Mouse (Mus musculus) left cerebral cortex, adult 11 months (tissue): ENCODE results near the gene Saal1.
A peak's percentile ranks its signal among the peaks of the same experiment; 100 is the strongest.
"Not testable (repeated sequence)": the region's sequence is repeated elsewhere in the genome, so short reads cannot be mapped to it uniquely, and the experiment has no call there.

Experiments used
- DNase-seq: peaks from one replicate; pipeline ENCODE4 v3.0.0; 2022; ENCODE audit warnings: low spot score

Saal1 gene

GRCm38 (mm10) chr7:46686827-46687226 lies 23.7 kb downstream of the Saal1 start:
- DNase-seq, result no peak

DNA sequence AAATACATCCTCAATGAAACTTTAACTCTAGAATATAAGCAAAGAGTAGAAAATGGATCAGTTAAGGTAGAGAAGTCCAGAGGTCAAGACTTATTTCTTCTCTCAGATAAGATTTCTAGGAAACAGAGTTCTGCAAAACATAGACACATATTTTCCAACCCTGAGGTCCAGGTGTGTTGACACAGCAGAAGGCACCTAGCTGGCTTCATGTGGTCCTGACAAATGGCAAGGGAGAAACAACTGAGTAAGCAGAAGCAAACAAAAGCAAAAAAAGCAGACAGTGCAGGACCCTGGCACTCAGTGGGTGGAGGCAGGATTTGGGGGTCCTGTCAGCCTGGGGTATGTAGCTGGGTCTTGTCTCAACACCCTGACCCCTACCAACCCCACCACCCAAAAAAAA lies 29.7 kb downstream of the Saal1 start:
- DNase-seq, result no peak

DNA sequence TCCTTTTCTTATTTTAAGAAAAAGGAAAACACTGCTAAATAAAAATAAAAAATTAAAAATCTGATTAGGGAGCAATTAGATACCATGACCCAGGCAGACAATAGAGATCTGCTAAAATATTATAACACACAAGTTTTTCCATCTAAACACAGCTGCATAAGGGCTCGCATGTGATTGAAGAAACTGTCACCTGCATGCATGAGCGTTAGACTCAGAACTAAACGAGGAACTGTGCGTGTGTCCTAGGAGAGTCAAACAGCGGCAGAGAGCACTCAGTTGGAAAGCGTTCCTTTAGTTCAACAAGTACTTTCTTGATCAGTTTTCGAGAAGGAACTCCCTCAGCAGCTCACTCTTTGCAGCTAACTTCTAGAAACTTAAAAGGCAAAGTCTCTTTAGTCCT lies 31.4 kb downstream of the Saal1 start:
- DNase-seq, result not testable (repeated sequence)

GRCm38 (mm10) chr7:46678417-46678816 lies 32.1 kb downstream of the Saal1 start:
- no peak for DNase-seq

DNA sequence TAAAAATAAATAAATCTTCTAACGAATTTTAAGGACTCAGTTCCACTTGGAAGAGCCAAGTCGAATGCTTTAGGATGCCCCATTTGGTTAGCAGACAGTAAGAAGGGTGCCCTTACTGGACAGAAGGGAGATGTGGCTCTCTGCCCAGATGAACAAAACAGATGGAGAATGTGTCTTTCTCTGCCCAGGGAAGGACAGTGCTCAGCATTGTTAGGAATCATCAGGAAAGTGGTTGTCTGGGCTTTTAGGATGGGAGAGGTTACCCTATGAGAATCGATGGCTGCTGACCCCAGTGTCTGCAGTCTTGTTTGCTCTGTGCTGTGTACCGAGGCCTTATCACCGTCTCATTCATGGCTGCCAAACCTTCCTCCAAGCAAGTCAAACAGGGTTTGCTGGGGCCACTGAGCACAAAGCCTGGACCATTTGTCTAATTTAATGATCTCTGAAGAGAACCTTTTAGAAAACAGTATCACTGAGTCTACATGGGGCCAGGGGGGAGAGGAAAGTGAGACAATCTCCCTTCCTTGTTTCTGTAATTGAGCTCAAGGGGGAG lies 33.6 kb downstream of the Saal1 start:
- DNase-seq, result no peak

DNA sequence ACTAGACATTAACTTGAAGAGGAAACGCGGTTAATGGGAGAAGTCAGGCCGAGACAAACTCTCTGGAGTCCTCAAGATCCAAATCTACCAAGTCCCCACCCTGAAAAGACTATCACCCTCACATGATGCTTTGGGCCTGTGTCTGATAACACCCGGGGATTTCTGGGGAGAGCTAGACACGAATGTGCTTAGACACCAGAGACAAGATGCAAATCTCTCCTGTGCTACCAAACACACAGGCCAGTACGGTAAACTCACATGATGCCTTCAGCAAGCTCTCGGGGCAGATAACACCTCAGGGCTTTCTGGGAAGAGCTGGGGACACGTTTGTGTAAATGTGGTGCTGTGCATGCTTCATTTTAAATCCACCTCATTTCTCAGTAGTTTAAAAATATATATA lies 34.6 kb downstream of the Saal1 start:
- no peak for DNase-seq

- no peak for DNase-seq
Measured at GRCm38 (mm10) chr7:46675061-46675460, 35.4 kb downstream of the Saal1 start.

GRCm38 (mm10) chr7:46672160-46672672 lies 38.3 kb downstream of the Saal1 start, which contains the start of gene Tph1:
TSS of gene Tph1 (minus strand) at chr7:46672537.
- DNase-seq, result no peak

DNA sequence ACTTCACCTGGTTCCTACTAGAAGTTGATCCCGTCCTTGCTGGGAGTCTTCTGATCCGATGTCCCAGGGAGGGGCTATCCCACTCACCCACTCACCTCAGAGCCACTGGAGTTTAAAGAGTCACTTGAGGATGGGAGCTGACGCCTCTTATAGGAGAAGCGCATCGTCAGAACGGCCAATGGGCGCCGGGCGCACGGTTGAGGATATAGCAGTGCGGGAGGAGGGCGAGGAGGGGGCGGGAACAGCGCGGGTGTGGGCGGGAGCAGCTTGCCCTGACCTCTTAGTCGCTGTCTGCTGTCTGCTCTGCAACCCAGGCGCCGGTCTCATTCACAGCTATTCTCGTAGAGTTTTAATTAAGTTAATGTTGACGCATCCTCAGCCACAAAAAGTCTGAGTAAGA lies 43.2 kb downstream of the Saal1 start:
- DNase-seq, result no peak

DNA sequence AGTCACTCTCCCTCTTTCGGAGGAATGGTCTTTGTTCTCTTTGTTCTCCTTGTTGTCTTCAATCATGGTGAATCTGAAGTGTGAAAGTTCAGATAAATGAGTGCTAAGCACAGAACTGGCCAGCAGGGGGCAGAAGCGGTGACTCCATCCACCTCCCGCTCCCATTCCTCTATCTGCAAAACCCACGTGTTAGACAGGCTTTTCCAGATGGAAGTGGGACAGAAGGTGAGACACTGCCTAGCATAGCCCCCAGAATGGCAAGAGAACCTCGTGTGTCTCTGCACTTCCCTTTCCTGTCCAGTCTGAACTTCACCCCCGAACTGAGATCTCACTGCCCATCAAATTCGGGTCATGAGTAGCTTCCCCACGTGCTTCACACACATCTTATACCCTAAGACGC lies 45.2 kb downstream of the Saal1 start:
- no peak for DNase-seq

DNA sequence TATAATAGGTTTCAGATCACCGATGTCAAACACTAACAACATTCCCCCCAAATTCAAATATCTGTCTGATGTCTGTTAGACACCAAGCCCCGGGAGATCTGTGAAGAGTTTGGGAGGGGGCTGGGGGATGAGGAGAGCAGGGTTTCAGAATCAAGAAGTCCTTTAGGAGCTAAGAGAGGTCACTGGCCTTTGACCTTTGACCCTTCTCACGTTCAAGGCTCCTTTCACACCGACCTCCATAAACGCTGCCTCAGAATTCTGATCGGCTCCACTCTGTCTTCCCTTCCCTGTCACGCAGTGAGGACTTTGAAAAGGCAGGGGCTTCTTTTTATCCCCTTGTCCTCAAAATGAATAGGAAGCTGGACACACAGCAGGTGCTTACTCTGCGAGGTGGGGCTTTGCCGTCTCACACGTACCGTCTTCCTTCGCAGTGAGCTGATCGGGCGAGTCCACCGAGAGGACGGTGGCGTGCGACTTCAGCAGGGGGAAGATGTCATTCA lies 48.8 kb downstream of the Saal1 start:
- no peak for DNase-seq

GRCm38 (mm10) chr7:46652279-46652678 lies 58.2 kb downstream of the Saal1 start:
- no peak for DNase-seq

GRCm38 (mm10) chr7:46650231-46650630 lies 60.2 kb downstream of the Saal1 start:
- DNase-seq, result not testable (repeated sequence)

- DNase-seq, result no peak
Measured at GRCm38 (mm10) chr7:46648431-46649140, 61.9 kb downstream of the Saal1 start.

DNA sequence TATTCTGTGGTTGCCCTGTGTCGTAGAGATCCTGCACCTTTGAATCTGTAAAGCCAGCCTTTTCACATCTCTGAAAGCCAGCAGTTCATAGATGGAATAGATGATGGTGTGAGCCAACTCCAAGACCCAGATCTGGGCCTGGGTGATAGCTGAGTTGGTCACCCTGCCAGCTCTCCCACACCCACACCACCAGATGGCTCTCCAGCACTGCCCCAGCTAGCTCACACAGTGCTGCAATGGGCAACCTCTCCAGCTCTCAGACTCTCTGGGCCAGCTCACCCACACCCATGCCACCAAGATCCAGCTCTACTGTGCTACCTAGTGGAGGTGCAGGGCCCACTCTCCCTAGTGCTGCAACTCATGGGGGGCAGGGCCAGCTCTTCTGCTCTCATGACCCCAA lies 67.3 kb downstream of the Saal1 start:
- no peak for DNase-seq

GRCm38 (mm10) chr7:46640062-46640461 lies 70.4 kb downstream of the Saal1 start:
- no peak for DNase-seq

GRCm38 (mm10) chr7:46639692-46640031 lies 70.8 kb downstream of the Saal1 start, which contains the start of gene Sergef:
TSS of gene Sergef (minus strand) at chr7:46639807.
- DNase-seq, result peak; percentile 83

- no peak for DNase-seq
Measured at GRCm38 (mm10) chr7:46638889-46639691, 71.4 kb downstream of the Saal1 start.
